Mouse (Mus musculus): Measurements from ENCODE around the gene Lrmp.
"Not testable (repeated sequence)": the region's sequence is repeated elsewhere in the genome, so short reads cannot be mapped to it uniquely, and the experiment has no call there.

Lrmp gene

GRCm38 (mm10) chr6:145105439-145105838 lies 10.0 kb upstream of the Lrmp start:
- no peak for DNase-seq

- DNase-seq = no peak
Measured at GRCm38 (mm10) chr6:145106163-145106842, 9.2 kb upstream of the Lrmp start.

DNA sequence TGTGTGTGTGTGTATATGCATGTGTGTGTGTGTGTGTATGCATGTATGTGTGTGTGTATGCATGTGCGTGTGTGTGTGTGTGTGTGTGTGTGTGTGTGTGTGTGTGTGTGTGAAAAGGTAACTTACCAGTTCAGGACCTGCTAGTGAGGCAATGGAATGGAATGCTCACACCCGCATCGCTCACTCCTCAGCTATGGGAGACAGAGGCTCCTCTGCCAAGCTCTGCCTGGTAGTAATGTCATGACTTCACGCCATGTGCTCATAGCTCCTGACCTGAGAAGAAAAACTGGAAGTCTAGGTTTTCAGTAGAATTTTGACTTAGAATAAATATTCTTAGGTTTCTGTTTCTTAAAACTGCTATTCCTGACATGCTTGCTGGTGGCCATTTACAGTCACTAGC lies 4.7 kb upstream of the Lrmp start:
- no peak for DNase-seq

DNA sequence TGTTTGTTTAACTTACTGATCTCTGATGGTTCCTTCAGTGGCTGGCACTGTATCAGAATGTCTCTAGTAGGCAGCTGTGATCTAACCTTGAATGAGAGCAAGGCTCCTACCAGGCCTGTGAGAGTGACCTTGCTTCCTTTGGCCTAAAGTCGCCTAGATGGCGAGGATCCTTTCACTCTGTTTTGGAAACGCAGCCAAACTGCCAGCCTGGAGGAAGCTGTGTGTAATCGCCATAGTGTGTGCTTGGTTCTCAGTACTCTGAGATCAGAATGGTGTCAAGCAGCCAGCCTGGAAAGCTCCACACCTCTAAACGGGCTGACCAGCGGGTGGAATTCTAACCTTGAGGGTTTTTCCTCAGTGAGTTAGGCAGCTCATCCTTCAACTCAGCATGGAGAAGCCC lies 2.6 kb upstream of the Lrmp start:
- no peak for DNase-seq

- DNase-seq = no peak
Measured at GRCm38 (mm10) chr6:145114561-145114960, 892 bp upstream of the Lrmp start.

DNA sequence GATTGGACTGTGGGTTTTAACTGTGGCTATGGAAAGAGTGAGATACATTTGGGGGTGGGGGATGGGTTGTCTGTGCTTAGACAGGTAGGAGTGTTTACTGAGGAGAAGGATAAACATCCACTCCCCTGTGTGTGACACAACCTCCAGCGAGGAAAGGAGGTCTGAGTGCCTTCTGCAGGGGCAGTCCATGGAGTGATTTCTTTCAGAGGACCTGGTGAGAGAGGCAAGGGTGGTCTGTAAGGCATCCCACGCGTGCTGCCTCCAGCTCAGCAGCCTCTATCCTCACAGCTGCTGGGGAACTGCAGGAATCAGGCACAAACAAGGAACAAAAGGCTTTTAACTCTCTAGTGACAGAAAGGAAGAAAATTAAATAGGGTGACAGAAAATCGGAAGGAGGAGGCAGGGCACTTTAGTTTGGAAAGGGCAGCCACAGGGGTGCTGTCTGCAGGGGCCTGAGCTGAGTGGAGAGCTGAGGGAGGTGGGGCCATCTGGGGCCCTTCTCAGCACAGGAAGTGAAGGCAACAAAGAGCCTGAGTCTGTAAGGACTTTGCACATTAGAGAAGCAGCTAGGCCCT lies 732 bp downstream of the Lrmp start:
- no peak for DNase-seq

DNA sequence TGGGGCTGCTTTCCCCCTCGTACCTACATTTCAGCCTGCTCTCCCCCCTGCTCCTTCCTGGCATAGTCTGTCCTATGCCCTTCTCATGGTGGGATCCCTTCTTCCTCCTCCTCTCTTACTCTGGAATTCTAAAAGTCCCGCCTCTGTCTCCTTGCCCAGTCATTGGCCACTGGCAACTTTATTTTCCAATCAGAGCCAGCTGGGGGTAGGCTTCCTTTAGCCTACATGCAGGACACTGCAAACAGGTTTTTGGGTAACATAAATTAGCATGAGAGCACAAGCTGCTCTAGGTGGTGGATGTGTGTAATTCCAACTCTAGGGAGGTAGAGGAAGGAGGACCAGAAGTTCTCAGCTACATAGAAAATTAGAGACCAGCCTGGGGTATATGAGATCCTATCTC lies 4.6 kb downstream of the Lrmp start:
- no peak for DNase-seq

GRCm38 (mm10) chr6:145120787-145121589 lies 5.5 kb downstream of the Lrmp start:
- no peak for DNase-seq

DNA sequence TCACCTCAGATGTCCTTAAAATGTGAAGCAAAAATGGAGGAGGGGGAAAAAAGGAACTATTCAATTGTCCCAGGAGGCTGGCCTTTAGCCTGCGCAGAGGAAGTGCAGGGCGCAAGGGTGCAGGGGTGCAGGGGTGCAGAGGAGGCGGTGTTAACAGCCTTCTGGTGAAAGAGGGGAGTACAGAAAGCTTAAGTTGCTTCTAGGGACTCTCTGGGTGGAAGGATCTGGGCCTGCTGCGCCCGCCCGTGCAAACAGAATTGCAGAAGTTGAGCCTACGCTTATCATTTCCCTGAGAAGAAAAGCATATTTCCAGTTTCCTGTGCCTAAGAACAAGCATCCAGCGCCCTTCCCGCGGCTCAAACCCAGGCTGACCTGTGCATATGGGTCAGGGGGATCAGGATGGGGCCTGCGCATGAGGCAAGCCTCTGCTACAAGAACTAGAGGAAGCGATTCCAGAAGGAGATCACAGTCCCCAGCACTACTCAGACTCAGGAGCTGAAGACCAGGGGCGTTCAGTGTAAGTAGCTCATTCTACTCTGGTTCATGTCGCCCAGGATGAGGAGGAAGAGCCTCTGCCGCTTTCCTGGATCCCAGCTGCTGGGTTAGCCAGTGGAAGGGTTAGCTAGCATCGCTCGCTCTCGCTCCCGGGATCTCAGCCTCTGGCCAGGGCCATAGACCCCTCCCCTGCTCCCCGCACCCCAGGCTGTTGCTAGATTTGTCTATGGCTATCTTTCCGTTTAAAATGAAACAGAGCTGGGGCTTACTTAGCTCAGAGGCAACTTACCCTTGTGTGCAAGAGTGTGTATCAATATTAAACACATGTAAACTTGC lies 6.4 kb downstream of the Lrmp start:
- DNase-seq = no peak

DNA sequence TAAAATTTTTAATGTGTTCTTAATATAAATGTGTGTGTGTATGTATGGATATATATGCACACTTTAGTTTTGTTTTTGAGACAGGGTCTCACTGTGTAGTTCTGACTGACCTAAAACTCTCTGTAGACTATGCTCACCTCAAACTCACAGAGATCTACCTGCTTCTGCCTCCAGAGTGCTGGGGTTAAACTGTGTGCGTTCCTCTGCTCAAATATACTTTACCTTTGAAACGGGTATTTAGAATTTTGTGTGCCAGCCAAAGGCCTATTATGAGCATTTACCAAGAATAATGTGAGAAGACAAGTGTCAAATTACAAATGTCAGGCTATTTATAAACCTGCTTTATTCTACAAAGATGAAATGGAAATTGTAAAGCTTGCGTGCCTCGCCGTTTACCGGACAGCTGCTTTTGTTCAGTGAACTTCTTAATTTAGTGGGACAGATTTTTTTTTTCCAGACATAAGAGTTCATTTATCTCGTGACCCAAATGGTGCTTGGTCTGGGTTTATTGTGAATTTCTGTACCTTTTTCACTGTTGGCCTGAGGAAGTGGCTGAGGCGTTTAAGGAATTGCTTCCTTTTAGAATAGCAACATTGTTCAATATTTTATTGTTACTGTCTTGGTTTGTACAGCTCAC lies 7.1 kb downstream of the Lrmp start:
- no peak for DNase-seq

DNA sequence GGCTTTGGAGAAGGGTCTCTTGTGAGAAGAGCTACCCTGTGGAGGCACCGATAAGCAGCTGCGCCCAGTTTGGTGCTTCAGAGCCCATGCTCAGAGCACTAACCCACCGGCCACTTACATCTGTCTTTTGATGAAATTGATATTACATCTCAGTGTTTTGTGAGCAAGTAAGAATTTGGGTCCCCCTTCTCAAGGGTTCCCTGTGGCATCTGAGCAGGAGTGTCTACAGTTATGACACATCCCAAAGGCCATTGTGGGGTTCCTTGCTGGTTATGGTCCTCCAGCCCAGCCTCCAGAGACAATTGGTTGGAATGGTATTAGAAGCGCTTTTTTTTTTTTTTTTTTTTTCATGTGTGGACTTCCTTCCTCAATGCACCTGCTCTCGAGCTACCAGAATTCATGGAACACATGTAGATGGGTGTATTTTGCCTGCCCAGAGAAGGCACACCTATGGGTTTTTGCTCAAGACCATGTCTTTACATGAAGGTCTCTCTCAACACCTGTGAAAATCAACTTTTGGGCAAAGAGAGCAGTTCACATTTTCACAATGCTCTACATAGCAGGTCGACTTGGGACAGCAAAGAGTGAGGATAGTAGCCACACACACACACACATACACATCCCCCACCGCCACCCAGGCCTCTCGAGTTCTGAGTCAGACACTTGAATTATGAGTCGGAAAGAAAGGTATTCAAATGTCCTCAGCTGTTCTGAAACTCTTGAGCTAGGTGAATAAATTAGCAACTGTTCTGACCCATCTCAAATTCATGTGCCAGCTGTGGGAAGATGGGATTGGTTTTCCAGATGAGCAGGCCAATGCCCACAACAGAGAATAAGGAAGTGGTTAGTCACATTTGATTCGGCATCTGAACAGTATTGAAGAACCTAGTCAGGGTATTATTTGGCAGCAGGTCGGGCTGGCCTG lies 7.9 kb downstream of the Lrmp start:
- DNase-seq = no peak

DNA sequence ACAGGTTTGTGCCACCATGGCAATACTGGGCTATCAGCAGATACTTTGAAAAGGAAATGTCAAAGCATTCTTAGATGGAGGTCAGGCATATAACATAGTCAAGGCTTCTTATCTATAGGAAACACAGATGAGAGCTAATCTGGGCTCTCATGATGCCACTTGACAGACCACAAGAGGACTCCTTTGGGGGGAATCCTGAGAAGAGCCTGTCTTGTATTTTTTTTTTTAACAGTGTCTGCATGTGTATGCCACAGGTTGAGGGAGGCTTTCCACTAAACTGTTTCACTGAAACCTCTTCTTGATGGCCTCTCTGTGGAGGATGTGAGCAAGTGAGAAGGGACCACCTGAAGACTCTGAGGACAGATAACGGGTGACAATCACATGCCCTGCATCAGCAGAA lies 9.2 kb downstream of the Lrmp start:
- no peak for DNase-seq

GRCm38 (mm10) chr6:145125591-145126113 lies 10.2 kb downstream of the Lrmp start:
- DNase-seq = no peak

GRCm38 (mm10) chr6:145127652-145128051 lies 12.2 kb downstream of the Lrmp start:
- no peak for DNase-seq

- no peak for DNase-seq
Measured at GRCm38 (mm10) chr6:145129563-145129962, 14.1 kb downstream of the Lrmp start.

GRCm38 (mm10) chr6:145131991-145132390 lies 16.5 kb downstream of the Lrmp start:
- DNase-seq = no peak

DNA sequence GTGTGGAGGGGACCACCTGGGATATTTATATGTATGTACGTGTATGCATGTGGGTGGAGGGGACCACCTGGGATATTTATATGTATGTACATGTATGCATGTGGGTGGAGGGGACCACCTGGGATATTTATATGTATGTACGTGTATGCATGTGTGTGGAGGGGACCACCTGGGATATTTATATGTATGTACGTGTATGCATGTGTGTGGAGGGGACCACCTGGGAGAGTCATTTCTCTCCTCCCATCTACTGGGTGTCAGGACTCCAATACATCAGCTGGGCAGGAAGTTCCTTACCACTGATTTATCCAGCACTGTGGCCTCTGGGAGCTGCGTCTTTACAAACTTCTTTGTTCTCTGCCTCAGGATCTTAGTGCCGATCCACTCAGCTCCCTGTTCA lies 17.5 kb downstream of the Lrmp start:
- DNase-seq = not testable (repeated sequence)

DNA sequence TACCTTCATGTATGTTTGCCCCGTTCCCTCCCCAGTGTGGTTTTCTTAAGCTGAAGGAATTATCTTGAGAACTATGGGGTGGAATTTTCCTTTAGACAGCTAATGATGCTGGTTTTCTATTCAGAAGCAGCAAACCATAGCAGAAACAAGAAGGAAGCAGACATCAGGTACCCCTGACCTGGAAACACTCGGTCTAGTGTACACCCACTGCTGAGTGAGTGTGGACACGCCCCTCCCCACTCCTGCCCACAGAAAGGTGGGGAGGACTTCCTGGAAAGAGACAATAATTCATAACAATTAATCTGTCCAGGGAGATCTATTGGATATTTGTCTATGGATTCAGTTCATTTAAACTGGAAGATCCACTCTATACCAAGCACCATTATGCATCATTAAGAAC lies 19.8 kb downstream of the Lrmp start:
- no peak for DNase-seq

GRCm38 (mm10) chr6:145135804-145136203 lies 20.4 kb downstream of the Lrmp start:
- no peak for DNase-seq

DNA sequence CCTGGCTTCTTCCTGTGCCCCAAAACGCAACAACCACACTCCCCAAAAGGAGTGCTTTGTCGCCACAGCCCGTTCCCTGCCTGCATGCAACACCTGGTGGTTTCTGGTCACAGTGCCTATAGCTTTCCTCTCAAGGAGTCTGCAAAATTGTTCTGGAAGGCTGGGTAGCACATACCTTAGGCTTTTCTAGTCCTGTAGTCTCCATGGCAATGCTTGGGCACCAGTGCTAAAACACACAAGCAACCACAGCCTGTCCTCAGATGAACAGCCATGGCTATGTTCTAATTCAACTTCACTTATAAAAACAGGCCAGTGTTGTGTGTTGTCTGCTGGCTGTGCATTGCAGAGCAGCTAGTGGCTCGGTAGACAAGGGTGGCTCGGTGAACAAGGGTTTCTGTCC lies 21.4 kb downstream of the Lrmp start:
- no peak for DNase-seq

DNA sequence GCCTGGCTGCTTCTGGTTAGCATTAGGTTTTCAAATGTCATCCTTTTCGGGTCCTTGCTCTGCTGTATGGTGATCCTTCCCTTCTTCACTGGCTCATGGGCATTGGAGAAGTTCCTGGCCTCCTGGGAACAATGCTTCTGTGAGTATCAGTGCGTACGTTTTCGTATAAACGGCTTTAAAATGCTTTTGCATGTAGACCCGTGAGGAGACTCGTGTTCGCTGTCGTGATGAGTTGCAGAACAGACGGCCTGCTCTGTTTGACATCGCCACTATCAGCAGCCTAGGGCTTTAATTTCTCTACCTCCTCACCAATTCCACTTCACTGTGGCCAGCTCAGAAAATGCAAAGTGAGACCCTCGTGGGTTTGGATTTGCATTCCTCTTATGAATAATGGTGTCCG lies 23.8 kb downstream of the Lrmp start:
- DNase-seq = no peak
